Mouse (Mus musculus) urinary bladder, adult 18-20 months (tissue): Measurements from ENCODE around the gene Ubr3.
A peak's percentile ranks its signal among the peaks of the same experiment; 100 is the strongest.

Source experiments
- DNase-seq, 2 experiments: peaks; one replicate each; pipeline ENCODE4 v3.0.0; 2022; ENCODE audit warnings: low spot score in 2 of 2, mixed read lengths in 2 of 2

Ubr3 gene

DNA sequence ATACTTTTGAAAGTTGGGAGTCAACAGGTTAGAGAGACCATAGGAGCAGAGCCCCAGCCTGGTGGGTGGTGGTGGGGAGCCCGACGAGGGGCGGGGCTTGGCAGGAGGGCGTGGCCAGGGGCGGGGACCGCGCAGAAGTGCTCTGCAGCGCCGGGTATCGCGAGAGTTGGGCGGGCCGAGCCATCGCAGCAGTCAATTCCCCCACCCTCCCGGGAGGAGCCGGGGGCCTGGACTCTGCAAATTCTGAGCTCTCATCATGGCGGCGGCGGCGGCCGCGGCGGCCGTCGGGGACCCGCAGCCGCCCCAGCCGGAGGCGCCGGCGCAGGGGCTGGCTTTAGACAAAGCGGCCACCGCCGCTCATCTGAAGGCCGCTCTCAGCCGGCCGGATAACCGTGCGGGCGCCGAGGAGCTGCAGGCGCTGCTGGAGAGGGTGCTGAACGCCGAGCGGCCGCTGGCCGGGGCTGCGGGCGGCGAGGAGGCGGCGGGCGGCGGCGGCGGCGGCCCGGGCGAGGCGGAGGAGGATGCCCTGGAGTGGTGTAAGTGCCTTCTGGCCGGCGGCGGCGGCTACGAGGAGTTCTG, at the start of gene Ubr3:
Ubr3 (plus strand) TSS at position 208 of the 579 bp plus-strand sequence.
- DNase-seq: peak; percentile 93 to 96

DNA sequence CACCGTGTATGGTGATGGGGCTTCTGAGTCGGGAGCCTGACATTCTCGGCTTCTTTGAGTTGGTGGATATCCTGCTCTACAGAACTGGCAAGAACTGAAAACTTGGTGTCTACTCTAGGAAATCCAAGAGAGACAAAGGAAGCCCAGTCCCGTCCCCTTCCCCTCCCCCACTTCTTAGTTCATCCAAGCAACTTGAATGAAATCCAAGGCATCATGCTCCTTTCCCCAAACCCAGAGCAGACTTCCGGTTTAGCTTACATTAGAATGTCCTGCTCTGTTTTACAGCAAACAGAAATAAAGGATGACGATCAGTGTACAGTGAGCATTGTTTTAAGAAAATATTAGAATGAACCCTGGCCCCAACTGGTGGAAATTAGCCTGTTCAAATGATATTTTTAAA, 47.8 kb upstream of the Ubr3 start:
- DNase-seq: no peak

DNA sequence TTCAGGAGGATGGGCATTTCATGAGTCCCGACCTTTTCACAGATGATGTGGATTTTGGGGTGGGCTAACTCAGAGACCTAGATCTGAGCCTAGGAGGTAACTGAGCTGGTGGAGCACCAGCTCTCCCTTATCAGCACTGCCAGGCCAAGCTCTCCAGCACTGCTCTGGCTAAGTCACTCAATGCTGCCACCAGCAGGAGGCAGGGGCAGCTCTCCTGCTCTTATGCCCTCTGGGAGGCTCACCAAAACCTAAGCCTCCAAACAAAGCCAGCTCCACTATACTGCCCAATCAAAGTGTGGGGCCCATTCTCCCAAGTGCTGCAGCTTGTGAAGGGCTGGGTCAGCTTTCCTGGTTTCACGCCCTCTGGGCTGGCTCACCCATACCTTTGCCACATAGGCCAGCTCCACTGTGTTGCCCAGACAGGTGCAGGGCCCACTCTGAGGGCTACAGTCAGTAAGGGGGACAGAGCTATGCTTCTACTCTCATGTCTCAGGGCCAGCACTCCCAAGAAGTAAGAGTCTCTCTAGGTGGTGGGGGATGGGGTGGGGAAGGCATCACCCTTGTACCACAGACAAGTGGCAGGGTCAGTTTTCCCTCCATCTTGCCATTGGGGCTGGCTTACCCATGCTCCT, 45.5 kb upstream of the Ubr3 start:
- no peak for DNase-seq

DNA sequence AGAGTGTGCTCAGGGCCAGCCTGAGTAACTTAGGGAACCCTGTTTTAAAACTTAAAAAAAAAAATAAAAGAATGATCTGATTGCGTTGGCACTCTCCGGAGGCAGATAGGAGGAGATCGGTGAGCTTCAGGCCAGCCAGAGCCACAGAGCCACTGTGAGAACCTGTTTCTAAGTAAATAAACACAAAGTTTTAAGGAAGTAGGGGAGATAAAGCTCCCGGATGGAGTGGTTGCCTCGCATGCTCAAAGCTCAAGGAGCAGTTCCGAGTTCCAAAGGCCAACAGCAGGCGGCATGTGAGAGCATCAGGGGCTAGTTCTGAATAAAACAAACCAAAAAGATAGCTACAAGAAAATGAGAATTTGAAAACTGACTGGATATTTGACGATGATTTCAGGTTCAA, 40.7 kb upstream of the Ubr3 start:
- peak; percentile 30 to 33 for DNase-seq

DNA sequence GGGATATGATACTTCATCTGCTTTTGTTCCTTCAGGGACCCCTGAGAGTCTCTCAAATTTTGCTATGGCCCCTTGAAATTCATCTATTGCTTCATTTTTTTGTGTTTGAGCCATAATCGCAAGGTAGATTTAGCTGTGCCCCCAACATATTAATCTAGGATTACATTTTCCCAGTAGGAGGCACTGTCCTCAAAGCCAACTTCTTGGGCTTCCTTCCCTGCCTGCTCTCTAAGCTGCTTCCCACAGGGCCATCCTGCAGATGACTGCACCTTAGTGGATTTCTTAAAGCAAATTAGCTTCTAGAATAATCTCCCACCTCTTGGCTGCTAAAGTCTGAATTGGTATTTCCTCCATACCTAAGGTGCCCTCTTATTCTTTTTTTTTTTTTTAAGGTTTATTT, 39.2 kb upstream of the Ubr3 start:
- no peak for DNase-seq

DNA sequence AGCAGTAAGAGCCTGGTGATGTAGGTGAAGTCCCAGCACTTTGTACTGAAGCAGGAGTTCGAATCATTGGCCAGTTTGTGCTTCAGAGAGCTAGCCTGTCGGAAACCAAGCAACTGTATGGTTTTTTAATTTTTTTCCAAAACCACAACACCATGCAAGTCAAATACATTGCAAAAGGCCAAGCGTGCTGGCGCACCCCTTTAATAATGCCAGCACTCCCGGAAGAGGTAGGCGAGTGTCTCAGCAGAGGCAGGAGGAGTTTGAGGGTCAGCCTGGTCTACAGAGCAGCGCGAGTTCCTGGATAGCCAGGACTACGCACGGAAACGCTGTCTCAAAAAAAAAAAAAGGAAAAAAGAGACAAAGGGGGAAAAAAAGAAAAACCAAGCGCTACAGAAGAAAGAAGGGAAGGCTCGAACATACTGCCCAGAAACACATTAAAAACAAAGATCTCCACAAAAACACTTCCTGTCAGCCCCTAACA, 36.0 kb upstream of the Ubr3 start:
- DNase-seq: peak in 1 of 2 experiments; percentile 23

DNA sequence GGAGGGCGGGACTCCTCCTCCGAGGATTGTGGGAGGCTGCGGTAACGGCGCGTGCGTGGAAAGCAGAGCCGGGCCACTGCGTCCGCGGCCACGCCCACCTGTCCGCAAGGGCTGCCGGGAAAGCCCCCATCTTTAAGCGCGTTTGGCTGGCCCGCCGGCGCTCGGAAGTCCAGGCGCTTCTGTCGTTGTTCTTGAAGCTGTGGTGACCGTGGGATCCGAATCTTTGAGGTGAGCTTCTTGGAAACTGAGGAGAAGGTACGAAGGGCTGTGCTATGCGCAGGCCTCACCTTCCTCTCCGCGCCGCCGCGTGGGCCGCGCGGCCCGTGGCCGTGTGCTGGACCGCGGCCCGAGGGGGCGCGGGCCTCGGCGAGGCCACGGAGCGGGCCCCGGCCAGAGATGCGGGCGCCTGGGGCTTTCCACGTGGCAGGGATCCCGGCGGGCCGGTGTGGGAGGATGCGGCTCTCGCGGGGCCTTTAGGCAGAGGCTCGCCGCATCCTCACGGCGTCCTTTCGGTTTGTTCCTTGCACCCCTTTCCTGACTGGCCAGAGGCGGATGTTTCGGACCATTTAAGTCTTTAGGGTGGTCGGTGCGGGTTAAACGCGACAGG, 35.5 kb upstream of the Ubr3 start, which contains the start of gene Ssb:
Ssb (plus strand) TSS at position 78 of the 607 bp plus-strand sequence.
- peak; percentile 78 to 87 for DNase-seq

DNA sequence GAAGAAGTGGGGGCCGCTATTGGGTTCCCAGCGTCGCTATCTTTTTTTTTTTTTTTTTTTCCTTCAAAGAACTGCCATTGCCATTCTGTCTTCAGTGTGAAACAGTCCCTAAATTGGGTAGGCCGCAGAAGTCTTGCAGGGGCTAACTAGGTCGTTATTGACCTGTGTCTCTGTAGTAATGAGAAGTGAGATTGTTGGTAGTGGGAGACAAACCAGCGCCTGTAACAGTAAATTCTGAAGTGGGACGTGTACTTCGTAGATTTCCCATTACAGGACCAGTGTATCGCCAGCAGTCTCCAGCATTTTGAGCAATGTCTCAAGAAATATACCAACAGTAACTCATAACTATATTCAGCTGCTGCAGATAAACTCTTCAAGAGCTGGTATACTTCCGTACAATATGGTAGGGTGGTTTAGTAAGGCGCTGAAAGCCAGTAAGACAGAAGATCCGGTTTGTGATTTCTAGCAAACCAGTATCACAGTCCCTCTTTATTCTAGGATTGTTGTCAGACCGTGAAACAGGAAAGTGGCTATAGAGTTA, 34.9 kb upstream of the Ubr3 start:
- DNase-seq: no peak

DNA sequence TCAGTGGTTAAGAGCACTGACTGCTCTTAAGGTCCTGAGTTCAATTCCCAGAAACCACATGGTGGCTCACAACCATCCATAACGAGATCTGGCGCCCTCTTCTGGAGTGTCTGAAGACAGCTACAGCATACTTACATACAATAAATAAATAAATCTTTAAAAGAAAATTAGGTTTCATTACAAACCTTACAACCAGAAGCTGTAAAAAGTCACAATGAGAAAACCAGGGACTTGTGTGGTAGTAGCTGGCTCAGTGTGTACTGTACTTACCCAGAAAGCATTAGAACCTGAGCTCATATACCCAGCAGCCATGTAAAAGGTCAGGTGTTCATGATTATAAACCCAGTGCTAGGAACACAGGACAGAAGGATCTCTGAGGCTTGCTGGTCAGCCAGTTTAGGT, 13.1 kb upstream of the Ubr3 start:
- DNase-seq: no peak

DNA sequence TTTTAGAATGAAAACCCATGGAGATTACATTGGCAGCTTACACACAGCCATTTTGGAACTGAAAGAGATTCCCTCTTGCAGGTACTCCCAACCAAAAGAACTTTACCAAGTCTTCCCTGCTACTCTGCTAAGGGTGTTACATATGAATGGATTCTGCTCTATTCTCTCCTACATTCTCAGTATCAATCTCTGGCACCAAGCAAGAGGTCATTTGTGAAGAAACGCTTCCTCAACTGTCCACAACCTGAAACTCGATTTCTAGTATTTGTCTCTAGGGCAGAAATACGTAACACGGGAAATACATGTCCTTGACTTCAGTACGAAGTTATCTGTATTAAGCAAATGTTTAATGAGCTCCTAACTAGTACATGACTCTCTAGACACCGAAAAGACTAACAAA, 12.5 kb upstream of the Ubr3 start:
- no peak for DNase-seq

DNA sequence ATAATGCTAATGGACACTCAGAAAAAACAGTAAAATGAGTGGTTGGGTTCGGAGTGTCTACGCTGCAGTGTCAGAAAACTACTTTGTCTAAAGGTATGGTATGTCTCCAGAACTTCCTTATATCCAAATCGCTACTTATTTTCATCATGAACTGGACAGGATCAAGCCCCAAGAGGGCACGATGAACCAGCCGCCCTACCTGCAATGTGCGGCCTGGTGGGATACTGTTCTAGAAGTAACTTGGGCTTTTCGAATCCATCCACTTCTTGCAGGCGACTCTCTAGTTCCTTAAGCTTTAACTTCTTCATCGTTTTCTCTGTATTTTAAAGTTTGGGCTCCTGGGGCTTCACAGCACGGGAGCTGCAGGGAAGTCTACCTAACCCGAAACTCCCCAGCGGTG, 12.0 kb upstream of the Ubr3 start:
- DNase-seq: no peak

DNA sequence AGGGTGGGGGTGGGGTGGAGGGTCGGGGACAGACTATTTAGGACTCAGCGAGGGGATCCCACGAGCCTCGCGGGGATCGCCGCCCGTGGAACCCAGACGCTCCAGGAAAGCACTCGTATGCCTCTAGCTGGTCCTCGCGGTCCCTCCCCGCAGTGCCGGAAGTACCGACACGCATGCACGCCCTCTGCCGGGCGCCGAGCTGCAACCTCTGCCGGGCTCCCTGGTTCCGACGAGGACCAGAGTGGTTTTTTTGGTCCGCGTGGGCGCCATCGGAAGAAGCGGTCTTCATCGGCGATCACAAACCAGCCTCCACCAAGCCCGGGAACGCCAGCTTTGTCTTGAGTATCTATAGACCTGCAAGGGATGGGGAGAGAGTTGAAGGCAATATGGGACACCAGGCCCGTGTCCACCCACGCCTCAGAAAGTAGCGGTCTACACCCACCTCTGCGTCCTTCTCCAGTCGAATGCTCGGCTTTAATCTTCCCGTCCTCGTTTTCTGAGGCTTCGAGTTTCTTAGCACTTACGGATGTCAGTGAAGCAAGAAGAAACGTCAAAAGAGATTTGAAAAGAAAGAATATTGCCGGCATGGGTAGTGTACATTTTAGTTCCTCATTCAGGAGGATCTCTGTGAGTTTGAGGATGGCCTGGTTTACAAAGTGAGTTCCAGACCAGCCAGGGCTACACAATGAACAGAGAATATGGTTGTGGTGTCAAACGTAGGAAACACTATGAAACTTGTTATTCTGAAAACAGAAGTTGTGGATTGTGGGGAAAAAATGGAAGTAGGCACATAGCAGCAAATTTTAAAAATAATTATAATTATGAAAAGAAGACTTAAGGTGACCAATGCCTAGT, 11.4 kb upstream of the Ubr3 start, which contains the start of gene Mettl5:
Mettl5 (minus strand) TSS at position 165 of the 855 bp plus-strand sequence.
- DNase-seq: peak; percentile 80 to 86

DNA sequence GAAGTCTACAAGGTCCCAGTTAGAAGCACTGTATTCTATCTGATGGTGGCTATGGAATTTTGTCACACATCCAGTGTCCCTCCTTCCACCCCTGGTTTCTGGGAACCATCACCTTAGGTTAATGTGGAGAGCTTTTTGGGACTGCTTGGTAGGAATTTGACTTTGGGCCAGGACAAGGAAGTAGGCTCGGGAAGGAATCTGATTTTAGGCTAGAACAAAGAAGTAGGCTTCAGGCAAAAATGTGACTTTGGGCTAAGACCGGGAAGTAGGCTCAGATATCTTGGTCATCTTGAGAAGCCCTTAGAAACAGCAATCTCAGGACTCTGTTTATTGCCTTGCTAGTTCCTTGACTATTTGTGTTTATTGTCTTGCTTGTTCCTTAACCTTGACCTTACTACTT, 8.1 kb upstream of the Ubr3 start:
- no peak for DNase-seq

DNA sequence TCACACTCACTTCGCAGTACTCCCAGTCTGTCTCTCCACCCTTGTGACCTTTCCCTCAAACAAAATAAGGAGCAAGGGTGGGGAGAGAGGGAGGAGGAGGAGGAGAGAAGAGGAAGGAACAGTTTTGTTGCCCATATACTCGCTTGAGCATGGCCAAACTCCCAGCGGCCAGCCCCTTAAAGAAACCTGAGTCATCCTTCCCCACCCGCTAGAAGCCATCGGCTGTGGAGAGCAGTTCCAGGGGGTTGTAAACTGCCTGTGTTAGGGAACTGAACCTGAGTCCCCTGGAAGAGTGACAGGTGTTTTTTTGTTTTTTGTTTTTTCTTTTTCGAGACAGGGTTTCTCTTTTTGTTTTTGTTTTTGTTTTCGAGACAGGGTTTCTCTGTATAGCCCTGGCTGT, 6.2 kb upstream of the Ubr3 start:
- DNase-seq: no peak

DNA sequence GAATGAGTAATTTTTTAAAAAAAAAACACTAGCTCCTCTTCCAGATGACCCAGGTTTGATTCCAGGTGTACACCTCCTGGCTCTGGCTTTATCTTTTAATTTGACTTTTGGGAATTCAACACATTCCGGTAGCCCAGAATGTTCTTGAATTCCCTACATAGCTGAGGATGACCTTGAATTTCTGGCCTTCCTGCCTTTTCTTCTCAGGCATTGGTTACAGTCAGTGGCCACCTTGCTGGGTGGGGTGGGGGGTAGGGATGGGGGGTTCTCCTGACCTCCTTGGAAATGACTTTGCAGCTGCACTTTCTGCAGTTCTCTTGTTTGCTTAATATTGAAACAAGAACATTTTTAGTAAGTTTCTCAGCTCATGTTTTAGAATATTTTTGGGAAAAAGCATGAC, 3.9 kb upstream of the Ubr3 start:
- DNase-seq: no peak

DNA sequence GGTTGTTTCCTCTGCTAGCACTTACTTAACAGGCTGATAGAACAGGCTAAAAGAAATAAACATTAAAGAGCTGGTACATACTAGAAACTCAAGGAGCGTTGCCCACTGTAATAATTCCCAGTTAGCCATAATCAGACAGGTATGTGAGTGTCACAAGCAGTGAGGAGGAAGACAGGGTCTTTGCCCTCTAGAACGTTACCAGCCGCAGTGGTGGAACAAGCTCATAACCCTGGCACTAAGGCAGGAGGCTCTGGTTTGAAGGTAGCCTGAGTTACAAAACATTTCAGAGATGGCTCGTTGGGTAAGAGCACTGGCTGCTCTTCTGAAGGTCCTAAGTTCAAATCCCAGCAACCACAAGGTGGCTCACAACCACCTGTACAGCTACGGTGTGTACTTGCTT, 3.2 kb upstream of the Ubr3 start:
- no peak for DNase-seq

DNA sequence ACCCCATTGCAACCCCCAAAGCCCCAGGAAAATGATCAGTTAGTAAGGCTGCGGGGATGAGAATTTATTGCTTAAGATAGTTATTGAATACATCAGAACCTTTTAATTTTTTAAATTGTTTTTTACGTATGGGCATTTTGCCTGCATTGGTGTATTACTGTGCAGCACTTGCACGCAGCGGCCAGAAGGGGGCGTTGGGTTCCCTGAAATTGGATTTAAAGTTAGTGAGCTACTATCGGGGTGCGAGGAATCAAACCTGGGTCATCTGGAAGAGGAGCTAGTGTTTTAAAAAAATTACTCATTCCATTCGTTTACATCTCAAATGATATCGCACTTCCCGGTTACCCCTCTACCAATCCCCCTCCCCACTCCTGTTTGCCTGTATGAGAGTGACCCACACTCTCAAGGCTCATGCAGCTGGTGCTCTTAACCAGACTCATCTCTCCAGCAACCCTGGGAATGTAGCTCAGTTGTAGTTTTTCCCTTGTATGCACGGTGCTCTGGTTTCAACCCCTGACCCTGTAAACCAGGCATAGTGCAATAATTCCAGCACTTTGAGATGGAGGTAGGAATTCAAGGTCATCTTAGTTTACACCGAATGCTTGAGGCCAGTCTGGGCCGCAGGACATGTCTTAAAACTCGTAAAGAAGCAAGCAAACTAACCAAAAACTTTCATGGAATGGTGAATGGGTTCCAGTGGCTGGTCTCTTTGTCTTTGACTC, 1.4 kb upstream of the Ubr3 start:
- no peak for DNase-seq

DNA sequence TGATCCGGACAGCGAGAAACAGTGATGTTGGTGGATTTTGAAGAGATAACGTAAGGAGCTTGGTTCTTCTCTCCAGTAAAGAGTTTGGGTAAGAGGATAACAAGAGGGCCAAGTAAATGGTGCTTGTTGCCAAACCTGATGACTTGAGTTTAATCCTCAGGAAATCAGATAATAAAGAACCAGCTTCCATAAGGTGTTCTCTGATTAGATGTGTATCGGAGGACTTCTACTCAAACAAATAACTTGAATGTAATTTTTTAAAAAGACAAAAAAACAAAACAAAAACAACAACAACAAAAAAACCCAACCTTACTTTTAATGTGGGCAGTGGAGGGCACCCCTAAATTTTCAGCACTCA, 843 bp upstream of the Ubr3 start:
- DNase-seq: no peak

DNA sequence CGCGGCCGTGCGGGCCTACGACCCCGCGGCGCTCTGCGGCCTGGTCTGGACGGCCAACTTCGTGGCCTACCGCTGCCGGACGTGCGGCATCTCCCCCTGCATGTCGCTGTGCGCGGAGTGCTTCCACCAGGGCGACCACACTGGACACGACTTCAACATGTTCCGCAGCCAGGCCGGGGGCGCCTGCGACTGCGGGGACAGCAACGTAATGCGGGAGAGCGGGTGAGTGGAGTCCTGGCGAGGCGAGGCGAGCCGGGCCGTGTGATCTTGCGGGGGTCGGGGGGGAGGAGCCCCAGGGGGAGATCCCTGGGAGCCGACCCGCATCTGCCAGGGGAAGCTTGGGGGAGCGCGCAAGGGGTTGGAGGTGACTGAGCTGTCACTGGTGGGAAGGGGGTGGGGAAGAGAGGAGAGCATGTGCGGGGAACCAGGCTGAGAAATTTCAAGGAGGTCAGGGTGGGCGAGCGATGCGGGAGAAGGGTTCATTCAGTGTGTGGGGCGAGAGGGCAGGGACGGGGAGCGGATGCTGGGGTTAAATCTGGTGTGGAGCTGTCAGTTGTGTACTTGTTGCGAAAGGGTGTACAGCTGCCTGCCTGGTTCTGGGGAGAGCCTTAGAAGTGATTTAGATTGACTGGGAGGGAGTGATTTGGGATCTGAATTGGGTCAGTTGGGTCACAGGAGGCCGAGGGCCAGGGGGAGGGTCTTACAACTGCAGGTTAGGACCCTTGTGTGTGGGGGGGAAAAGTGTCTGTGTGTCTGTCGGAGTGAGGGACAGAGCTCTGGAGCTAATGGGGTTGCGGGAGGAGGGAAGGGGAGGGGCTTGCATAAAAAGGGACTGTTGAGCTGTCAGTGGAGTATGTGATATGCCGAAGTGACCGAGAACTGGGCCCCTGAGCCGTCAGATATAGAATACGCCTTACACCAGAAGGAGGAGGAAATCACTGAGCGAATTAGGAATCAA, 851 bp downstream of the Ubr3 start:
- peak; percentile 45 to 55 for DNase-seq

DNA sequence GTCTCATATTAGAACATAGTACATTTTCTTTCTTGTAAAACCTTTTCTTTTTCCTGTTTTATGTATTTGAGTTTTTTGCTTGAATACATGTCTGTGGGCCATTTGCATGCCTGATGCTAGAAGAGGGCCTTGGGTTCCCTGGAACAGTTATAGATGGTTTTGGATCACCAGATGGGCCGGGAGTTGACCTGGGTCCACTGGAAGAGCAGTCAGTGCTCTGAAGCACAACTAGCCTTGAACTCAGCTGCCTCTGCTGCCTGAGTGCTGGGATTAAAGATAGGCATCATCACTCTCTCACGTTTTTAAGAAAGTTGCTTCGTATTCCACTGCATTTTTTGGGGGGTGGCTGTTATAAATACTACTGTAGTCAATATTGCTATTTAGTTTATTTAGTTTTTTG, 6.5 kb downstream of the Ubr3 start:
- no peak for DNase-seq
